Mouse (Mus musculus) brain, adult 2 months (tissue): ENCODE data around the gene Pnpla3.
"Not testable (repeated sequence)": the region's sequence is repeated elsewhere in the genome, so short reads cannot be mapped to it uniquely, and the experiment has no call there.

ENCODE experiments used
- DNase-seq: peaks from one replicate; pipeline ENCODE4 v3.0.0; 2011; ENCODE audit warnings: low read depth, low spot score

Pnpla3 gene

DNA sequence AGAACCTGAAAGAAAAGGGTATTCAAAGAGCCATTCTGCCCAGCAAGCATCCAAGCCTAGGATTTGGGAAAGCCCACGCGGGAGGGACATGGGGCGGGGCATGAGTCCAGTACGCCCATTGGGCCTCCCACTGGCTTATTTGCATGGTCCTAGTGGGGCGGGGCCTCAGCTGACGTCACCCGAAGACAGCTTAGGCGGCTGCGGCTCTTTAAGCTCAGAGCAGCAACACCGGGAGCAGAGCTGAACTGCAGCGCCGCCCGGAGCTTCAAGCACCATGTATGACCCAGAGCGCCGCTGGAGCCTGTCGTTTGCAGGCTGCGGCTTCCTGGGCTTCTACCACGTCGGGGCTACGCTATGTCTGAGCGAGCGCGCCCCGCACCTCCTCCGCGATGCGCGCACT is at the start of gene Pnpla3:
Pnpla3 (plus strand) TSS at position 238 of the 400 bp plus-strand sequence.
- peak; percentile 99 for DNase-seq

DNA sequence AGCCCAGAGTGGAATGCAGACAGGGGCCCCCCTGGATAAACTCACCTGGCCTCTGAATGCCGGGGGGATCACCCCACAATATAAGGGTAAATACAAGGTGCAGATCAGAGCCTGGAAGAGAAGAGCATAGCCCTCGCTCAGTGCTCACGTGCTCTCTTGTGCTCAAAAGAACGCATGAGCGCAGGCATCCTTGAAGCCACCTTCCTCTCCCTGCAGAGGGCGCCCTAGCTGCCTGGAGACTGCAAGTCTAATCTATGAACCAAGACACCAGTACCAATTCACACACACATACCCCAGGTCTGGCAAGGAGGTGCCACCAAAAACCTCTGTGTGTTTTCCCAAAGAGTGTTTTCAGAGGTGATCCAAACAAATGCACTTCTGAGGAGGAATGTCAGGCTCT is 47.0 kb upstream of the Pnpla3 start:
- DNase-seq: peak; percentile 81

DNA sequence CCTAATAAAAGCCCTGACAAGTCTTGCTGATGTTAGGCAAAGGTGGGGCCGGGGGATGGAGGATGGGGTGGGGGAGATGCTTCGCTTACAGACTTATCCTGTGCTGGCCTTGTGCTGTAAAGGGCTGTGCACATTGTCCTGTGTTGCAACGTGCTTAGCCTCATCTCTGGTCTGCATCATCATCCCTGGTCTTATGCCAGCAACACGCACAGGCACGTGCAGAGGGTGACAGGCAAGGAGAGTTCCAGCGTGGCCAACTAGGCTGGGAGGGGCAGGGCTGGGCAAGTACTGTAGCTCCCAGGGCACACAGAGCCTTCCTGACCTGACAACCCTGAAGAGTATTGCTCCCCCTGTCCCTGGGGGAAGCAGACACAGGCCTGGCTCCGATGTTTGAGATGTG is 46.6 kb upstream of the Pnpla3 start:
- DNase-seq: no peak

DNA sequence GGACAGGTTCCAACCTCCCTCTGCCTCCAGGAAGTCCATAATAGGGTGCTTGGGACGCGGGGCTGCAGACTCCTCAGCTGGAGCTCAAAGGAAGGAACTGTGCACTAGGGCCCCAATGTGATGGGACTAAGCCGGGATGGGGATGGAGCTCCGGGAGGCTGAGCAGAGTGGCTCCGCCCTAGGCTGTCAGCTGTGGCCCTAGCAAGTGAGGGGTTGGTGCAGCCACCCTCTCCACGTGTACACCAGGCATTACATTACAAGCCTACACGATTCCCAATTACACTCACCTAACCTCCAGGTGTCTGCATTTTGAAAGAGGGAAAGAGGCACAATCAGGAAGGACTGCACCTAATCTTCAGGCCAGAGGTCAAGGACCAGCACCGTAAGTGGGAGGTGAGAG is 44.6 kb upstream of the Pnpla3 start, which contains the start of gene Pnpla5:
Pnpla5 (minus strand) TSS at position 101 of the 400 bp plus-strand sequence.
- no peak for DNase-seq

DNA sequence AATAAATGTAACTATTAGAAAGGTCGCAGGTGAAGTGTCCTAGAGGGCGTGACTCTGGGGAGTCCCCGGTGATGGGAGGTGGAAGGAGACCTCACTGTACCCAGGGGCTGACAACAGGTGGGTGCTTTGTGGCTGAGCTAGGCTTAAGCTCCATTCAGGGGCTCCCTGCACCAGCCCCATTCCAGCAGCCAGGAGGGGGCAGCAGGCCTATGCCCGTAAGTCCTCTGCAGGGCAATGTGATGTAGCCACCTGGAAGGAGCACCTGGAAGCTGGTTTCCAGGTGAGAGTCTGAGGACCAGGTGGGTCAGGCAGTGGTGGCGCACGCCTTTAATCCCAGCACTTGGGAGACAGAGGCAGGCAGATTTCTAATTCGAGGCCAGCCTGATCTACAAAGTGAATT is 43.6 kb upstream of the Pnpla3 start:
- DNase-seq: no peak

DNA sequence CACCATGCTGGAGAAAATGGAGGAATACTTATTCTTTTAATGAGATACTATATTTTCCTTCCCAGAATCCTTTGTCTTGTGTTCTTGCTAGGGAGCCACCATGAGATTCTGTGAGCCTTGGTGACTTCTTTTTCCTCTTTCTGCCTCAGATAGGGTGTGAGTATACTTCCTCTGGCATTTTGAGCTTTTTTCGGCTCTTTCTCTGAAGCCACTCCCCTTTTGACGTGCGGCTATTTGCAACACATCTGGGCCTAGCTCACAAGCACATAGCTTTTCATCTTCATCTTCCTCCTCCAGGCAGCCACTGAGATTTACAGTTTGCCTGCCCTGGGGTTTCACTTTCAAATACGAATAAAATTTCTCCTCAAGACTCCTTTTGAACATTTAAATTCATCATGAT is 41.2 kb upstream of the Pnpla3 start:
- DNase-seq: no peak

DNA sequence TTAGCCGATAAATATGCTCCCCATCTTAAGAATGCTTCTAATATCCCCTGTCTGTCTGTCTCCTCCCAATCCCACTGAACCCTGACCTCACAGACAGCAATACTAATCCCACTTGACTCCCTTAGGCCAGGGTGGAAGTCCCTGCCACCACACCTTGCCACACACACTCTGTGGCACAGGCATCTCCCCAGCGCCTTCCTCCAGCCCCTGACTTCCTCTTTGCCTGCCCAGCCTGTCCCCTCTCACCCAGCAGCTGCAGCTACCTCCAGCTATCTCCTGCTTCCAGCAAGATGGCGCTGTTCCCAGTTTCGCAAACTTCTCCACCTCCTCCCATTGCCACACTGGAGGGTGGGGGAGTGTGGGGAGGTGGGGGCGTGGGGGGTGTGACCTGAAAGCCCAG is 40.8 kb upstream of the Pnpla3 start:
- no peak for DNase-seq

DNA sequence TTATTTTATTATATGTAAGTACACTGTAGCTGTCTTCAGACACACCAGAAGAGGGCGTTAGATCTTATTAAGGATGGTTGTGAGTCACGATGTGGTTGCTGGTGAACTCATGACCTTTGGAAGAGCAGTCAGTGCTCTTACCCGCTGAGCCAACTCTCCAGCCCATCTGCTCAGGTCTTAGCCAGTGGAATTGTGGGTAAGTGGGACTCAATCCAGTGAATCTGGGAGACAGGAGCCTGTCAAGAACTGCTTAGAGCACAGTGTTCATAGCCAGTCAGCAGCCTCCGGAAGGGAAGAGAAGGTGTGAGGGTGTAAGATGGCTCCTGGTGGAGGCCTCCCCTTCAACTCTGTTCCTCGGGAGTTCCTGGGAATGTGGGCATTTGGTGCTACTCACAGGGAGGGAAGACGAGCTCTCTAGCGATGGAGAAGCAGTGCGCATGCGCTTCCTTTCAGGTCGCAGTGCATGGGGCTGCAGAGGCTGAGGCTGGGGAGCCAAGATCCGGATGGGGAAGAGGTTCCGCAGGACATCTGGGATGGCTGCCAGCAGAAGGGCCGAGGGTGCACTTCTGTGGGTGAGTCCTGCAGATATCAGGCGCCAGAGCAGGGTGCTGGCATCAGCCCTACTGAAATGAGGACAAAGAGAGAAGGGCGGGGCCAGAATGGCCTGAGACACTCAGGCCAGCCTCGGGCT is 36.4 kb upstream of the Pnpla3 start:
- DNase-seq: peak; percentile 96

DNA sequence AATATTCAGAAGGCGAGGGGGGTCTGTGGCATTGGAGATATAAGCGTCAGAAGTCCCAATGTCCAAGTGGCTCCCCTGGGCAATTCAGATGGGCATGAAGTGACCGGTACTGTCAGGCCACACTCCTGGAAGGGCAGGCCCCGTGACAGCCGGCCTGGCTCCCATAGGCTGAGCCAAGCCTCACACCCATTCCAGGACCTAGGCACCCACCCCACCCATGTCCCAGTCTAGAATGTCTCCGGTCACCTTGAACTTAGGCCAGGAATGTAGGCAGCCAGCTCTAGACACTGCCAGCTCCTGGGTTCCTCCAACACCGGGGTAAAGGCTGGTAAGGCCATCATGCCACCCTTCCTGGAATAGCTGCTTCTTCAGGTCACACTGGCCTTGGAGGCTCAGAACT is 35.7 kb upstream of the Pnpla3 start:
- DNase-seq: peak; percentile 5

DNA sequence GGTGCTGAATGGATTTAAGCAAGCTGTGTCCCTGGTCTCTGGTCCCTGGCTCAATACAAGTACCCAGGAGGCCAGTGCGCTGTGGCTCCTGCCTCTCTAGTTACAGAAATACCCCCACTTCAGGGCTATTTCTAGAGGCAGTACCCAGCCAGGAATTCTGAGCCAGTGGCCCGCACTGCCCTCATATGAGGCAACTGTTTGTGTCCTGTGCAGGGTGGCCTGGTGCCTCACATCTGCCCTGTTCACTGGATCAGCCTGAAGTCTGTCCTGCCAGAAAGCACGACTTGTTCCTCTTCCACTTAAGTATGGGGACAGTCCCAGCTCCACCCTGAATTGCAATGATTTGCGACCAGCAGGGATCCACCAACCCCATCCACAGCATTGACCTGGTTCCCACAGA is 34.2 kb upstream of the Pnpla3 start:
- DNase-seq: no peak

DNA sequence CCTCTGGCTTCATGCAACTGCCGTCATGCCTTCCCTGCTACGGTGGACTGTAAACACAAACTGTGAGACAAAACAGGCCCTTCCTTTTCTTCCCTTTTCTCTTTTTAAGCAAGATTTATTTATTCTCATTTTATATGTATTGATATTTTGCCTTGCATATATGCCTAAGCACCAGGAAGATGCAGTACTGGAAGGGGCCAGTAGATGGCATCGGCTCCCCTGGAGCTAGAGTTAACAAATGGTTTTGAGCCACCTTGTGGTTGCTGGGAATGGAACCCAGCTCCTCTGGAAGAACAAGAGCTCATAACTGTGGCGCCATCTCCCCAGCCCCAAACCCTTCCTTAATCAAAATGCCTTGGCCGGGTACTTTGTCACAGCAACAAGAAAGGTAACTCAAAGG is 32.2 kb upstream of the Pnpla3 start:
- peak; percentile 31 for DNase-seq

DNA sequence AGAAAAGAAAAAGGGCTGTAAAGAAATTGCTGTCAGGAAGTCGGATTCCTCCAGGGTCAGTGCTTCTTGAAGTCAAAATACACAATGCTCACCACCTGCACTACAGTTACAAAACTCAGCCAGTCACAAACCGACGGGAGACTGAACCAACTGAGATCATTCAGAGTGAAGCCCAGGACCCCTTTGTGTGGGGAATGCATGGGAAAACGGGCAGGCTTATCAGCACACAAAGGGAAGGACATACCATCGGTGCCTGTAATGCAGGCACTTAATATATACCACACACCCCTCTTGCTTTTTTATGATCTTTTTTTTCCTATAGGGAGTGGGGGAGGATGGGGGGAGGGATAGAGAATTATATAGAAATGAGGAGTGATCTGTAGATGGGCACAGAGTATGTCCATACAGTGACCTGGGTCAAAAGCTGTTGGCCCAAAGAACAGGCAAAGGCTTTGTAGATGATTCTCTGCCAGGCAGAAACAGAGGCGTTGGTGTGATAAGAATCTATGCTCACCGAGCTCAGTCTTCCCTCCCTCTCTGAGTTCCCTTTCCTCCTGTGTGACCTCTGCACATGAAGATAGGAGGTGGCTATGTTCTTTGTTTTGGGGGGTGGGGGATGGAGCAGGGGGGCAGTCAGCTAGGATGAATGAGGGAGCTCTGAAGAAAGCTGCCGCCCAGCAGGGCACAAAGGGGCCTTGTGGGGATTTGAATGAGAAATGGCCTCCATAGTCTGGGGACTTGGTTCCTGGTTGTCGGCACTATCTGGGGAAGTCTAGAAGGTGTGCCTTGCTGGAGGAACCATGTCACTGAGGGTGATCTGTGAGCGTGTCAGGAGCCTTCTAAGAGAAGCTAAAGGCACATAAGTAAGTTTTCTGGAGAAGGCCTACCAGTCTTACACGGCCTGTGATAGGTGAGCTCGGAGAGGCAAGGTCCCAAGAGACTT is 30.9 kb upstream of the Pnpla3 start:
- DNase-seq: no peak

DNA sequence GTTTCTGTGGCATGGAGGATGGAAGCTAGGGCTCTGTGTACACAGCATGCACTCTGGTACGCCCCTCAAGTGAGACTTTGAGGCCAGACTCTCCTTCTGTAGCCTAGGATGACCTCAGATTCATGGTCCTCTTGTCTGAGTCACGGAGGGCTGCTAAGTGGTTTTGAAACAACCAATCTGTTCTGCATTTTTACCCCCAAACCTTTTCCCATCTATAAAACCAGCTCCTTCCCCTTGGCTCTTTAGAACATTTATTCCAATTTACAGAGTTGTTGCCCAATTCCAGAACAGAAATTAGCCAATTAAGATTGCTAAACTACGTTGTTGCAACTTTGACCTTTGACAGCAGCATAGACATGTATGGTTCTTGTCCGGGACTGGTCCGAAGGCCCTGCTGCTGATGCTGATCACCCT is 28.0 kb upstream of the Pnpla3 start:
- DNase-seq: no peak

DNA sequence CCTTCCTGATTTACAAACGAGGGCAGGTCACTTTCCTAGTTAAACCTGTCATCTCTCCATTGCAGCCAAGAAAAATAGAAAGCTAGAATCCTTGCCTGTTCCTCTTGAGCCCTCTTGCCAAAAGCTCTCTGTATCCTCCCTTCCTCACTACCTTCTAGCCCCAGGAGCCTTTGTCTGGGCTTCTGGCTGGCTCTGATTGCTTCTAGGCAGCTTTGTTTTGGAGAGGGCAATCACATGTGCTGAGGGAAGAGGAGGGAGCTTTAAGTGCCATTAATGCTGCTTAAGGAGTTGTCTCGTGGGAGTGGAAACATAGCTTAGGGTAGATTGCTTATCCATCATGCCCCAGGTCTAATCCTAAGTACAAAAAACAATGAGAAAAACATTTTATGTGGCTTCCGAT is 27.5 kb upstream of the Pnpla3 start:
- no peak for DNase-seq

DNA sequence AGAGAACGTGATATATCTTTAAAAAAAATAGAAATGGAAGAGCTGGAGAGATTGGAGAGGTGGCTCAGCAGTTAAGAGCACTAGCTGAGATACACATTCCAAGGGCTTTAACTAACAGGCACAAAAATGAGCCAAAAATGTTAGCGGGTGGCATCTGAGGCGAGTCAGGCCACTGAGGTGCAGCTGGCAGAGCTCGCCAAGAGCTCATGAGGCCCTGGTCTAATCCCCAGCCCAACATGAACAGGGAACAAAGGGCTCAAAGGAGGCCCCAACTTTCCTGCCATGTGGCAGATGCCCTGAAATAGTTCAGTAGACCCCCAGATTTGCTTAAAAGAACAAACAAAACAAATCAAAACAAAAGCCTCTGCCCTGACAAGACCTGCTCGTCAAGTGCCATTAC is 26.7 kb upstream of the Pnpla3 start:
- no peak for DNase-seq

DNA sequence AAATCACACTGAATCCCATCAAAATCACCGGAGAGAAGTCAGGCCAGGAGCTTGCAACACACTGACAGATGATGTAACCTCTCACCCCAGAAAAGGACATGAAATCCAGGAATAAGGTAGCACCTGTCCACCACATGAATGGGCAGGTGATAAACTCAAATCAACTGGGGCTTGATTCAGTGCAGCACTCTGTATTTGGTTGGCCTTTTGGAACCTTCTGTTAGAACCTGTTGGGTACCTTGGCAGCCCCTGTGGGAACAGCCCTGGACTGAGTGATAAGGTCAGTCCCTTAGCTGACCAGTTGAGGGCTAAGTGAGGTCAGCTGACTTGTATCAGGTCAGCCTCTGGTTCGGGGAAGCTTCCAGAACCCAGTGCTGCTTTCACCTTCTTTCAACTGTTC is 11.5 kb upstream of the Pnpla3 start:
- no peak for DNase-seq

DNA sequence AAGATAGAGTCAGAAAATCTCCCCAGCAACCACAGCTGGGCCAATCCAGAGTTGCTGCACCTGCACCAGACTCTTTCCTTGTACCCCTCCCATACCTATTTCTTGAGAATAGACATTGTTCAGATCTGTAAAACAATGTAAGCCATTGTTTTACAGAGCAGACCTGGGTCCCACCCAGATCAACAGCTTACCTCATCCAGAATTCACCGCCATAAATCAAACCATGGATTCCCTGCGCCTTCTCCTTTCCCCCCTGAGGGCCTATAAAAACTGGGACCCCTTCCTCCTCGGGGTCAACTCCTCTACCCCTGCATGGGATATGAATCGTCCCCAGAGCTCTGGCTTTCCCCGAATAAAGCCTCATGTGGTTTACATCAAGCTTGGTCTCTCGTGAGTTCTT is 10.1 kb upstream of the Pnpla3 start:
- DNase-seq: not testable (repeated sequence)

DNA sequence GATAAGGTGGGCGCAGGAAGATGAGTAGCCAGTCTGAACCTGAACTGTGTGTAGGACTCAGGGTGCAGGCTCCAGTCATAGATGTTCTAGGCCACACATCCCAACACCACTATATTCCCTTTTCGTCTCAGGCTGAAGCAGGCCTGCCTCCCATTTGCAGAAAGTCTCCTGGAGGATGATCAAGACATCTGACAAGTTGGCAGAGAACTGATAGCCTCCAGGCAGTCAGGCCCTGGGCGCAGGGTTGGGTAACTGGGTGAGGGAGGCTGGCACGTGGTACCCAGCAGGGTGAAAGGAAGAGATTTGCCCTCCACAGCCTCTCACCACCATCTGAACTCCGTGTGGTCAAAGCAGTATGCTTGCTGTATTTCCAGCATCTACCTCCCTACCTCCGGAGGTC is 5.8 kb upstream of the Pnpla3 start:
- no peak for DNase-seq

DNA sequence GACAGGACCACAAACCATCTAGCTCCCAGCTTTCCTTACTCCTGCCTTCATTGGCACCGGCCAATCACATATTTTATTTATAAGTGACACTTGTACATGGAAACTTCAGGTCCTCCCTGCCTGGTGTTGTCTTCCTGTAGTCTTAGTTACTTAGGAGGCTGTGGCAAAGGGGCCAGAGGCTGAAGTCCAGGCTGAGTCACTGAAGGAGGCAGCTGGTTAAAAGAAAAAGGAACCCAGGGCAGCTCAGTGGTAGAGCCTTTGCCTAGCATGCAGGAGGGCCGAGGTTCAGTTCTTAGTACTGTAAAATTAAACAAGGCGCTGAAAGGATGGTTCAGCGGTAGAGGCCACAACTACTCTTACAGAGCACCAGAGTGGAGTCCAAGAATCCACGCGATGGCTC is 819 bp upstream of the Pnpla3 start:
- DNase-seq: no peak

DNA sequence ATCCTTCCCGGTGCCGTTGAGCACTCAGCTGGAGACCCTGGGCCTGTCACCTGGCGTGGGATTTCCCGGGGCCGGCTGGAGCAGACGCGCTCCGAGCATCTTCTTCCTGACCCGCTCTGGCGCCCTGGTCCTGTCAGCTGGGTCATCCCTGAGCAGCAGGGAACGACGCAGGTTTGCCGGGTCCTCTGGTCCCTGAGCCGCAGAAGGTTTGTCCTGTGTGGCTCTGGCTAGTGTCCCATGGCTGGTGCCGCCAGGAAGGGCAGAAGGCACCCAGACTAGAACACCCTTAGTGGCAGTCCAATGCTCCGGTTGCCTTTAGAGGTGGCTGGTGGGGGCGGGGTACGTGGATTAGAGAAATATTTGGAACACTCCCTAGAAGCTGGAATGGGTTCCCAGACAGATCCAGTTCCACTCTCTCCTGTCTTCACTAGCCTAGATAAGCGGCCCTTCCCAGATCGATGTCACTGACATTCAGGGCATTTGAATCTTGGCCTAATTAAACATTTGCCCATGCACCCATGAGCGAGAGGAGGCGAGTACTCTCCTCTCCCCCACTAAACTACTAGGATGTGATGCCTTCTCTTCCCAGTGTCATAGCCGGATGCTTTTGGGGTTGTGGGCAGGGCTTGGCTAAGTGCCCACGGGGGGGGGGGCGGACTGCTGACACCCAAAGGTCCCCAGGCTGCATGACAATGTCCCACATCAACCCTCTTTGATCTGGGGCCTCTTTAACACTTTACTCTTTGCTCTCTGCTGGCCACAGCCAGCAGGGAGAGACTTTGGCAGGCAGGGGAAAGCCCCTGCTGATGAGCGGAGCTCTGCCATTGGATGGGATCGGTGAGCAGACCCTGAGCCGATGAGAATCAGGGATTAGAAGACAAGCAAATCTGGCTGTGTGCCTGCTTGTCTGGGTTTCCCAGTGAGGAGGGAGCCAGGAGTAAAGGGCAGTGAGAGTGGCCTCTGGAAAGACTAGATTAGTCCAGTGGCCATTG is 829 bp downstream of the Pnpla3 start:
- peak; percentile 64 for DNase-seq

DNA sequence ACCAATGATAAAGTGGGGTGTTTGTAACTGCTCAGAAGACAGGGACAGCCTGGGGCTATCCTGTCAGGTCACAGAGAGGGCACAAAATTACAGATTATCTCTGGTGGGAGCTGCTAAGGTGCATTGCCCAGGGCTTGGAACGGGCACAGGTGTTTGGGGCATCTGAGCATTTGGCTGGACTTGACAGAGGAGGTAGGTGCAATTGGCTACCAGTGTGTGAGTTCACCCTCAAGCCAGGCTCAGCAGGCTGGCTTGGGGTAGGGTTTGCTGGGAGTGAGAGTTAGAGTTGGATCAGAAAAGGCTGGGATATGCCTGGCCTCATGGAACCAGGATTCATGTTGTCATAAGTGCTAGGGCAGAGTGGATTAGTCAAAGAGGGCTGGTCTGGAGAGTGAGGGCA is 1.9 kb downstream of the Pnpla3 start:
- no peak for DNase-seq

DNA sequence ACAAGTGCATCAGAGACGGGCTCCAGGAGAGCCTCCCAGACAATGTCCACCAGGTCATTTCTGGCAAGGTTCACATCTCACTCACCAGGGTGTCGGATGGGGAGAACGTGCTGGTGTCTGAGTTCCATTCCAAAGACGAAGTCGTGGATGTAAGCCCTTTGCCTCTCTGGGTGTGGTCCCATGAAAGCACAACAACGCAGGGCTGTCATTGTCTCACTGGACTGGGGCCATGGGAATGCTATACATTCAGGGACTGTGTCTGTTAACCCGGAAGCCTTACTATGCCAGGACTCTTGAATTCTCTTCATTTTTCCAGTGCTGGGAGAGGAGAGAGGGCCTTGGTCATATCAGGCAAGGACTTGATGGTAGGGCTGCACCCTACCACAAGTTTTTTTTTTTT is 3.5 kb downstream of the Pnpla3 start:
- no peak for DNase-seq
